Mouse (Mus musculus) forebrain, embryonic 12.5 days (tissue): Measurements from ENCODE around the gene Unc93a2. TPM values are rescaled to one million over a fixed set of nuclear protein-coding genes. Genes with fewer than 3 reads are reported as not detected.

ENCODE experiments used
- polyA plus RNA-seq: library from polyadenylated mRNA; unstranded; fragments of >200 nt; fragmentation: Nextera tagmentation; extraction: Ambion mirVana; gene quantifications from 2 replicates; pipeline ENCODE4 v1.2.1, GENCODE M21; 2016

Unc93a2 gene
- polyA plus RNA-seq, 1 experiment from 2014 or later = not detected

Other genes starting within 250 kb of the Unc93a2 start
- 23.6 and 27.2 TPM in 2 replicates for gene Rps6ka2, start 215.3 kb downstream of the Unc93a2 start, polyA plus RNA-seq
- gene Tcp10a, start 60.8 kb downstream of the Unc93a2 start, polyA plus RNA-seq = not detected in 2 replicates
- gene Ttll2, start 32.8 kb downstream of the Unc93a2 start, polyA plus RNA-seq = not detected in 2 replicates
- gene Gm49630, start 13.5 kb downstream of the Unc93a2 start, polyA plus RNA-seq = not detected in 2 replicates